Comparison of ENCODE assay signal across 8 mouse cellular contexts in the genomic region with DNA sequence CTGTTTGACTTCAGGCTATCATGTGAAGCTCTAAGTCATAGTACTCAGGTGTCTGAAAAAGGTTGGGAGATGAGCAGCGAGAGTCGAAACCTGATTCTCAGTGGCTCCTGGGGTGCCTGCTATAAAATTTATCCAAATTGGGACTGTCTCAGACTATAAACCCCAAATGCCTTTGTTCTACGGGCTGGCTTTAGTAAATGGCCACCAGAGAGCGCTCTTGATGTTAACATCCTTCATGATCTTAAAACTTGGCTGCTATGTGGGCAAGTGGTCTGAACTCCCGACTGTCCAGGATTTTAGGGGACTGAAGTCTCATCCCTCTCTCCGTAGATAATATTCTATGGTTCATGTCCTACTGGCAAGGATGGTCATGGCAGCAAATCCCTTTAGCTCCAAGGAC.
DNase-seq lines count a peak whose midpoint lies in the region; ATAC-seq and TF ChIP-seq lines count a peak whose summit lies in the region.

No protein-coding gene starts in this region.

- POLR2A ChIA-PET in Patski (lab: Charles Lee): no interaction called here

- H3K27me3 ChIP-seq in hindbrain, embryonic 10.5 days (ENCODE audit: insufficient read depth, poor library complexity, severe bottlenecking): no peaks in the 10 kb centered on the region
- H3K27me3 ChIP-seq in hindbrain, embryonic 12.5 days: no peaks in the 10 kb centered on the region
- no peaks in the 10 kb centered on the region for H3K27me3 ChIP-seq in Patski

- no peaks in the 10 kb centered on the region for H3K4me1 ChIP-seq in hindbrain, embryonic 10.5 days (replicated peaks)
- H3K4me1 ChIP-seq in hindbrain, embryonic 12.5 days: no peaks in the 10 kb centered on the region

- ATAC-seq in hindbrain, embryonic 12.5 days (ENCODE audit: low FRiP score): no peak
- no peak for ATAC-seq in Patski
- peak; percentile 52 for ATAC-seq in megakaryocyte-erythroid progenitor cell, adult 5-6 weeks (replicated peaks; ENCODE audit: low FRiP score, low TSS enrichment, poor library complexity, severe bottlenecking)

- CTCF ChIA-PET in Patski (lab: Charles Lee): interaction anchor here (0.7 to 2.2 kb wide), 2 partner anchors 30 to 85 kb away, joined by 3 to 6 read pairs; no protein-coding TSS in a partner anchor

- H3K9me3 ChIP-seq in hindbrain, embryonic 10.5 days: no peaks in the 10 kb centered on the region
- H3K9me3 ChIP-seq in hindbrain, embryonic 12.5 days (replicated peaks): no peaks in the 10 kb centered on the region

- no peak overlapping the region for H3K9ac ChIP-seq in hindbrain, embryonic 12.5 days

- no peaks in the 10 kb centered on the region for H3K36me3 ChIP-seq in hindbrain, embryonic 10.5 days
- no peaks in the 10 kb centered on the region for H3K36me3 ChIP-seq in hindbrain, embryonic 12.5 days

- H3K4me2 ChIP-seq in hindbrain, embryonic 12.5 days (replicated peaks): no peak overlapping the region

- peak; percentile 49 for TF ChIP-seq CTCF in Patski (IDR thresholded peaks at IDR 0.05)

- 53% methylated on average over 6 of the region's 6 CpGs for WGBS in hindbrain, embryonic 10.5 days
- 44% methylated on average over 6 of the region's 6 CpGs for WGBS in hindbrain, embryonic 12.5 days

- H3K4me3 ChIP-seq in hindbrain, embryonic 10.5 days: no peak overlapping the region
- H3K4me3 ChIP-seq in hindbrain, embryonic 12.5 days: no peak overlapping the region

- in situ Hi-C loops in Patski (cut with MboI; ENCODE audit: low pct_unique_long_range_greater_than_20kb): no loop called here

- DNase-seq in hindbrain, embryonic 10.5 days (ENCODE audit: low spot score): peak; percentile 50
- DNase-seq in Patski (ENCODE audit: low read depth, low spot score): no peak
- peak; percentile 85 for DNase-seq in embryo, embryonic 11 days
- peak; percentile 12 to 61 for DNase-seq in kidney, postnatal 36 days
- DNase-seq in urinary bladder, postnatal 4 days (ENCODE audit: low spot score in 2 of 2): no peak
- no peak for DNase-seq in thymus, postnatal 25 days

- no peak overlapping the region for H3K27ac ChIP-seq in hindbrain, embryonic 10.5 days
- H3K27ac ChIP-seq in hindbrain, embryonic 12.5 days: no peak overlapping the region

Comparison
In these comparisons a context has a peak if more than half of its experiments do, and no peak if none do; other contexts are left out.
1. DNase-seq: peak in hindbrain, embryonic 10.5 days (single experiment), embryo, embryonic 11 days (single experiment) and kidney, postnatal 36 days (2 of 2); none in Patski (single experiment), urinary bladder, postnatal 4 days (0 of 2) and thymus, postnatal 25 days (single experiment).